Mouse (Mus musculus): Measurements from ENCODE around the gene Paqr9. TPM values are rescaled to one million over a fixed set of nuclear protein-coding genes. Genes with fewer than 3 reads are reported as not detected.

The Paqr9 gene
- polyA plus RNA-seq, 1 experiment, result 0.30 TPM

DNA sequence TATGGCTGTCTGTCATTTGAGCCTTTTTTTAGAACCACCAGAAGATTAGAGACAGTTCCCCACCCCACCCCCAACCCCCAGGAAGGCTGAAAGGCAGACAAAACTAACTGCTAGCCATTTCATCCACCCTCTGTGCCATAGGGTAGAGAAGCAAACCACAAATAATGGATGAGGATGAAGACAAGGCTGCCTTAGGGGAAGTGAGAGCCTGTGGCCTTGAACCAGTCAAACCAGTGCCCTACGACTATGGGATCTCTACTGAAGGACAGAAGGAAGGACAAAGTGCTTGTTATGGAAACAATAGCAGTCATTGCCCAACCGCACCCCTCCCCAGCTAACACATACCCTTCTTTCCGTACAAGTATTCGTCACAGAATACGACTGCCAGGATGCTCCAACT lies 9.8 kb downstream of the Paqr9 start:
- no peak overlapping the region for H3K4me3 ChIP-seq (ENCODE audit: low read depth, low read length)
- no peaks in the 10 kb centered on the region for H3K36me3 ChIP-seq (ENCODE audit: control insufficient read depth, insufficient read depth, low read length, poor library complexity, severe bottlenecking)
- no peaks in the 10 kb centered on the region for H3K9me3 ChIP-seq (replicated peaks; ENCODE audit: control insufficient read depth, insufficient read depth, low read length, poor library complexity, severe bottlenecking)
- no peak overlapping the region for H3K9ac ChIP-seq (ENCODE audit: low read depth, poor library complexity, severe bottlenecking)
- no peak overlapping the region for H3K27ac ChIP-seq (ENCODE audit: insufficient read depth, low read length)
- H3K4me1 ChIP-seq (ENCODE audit: control insufficient read depth, insufficient read depth, low read length), result no peaks in the 10 kb centered on the region
- TF ChIP-seq POLR2A (IDR thresholded peaks at IDR 0.05; ENCODE audit: insufficient read depth, low read length), result no peak
- no peak for TF ChIP-seq EP300 (IDR thresholded peaks at IDR 0.05; ENCODE audit: insufficient read depth, low read depth, low read length)
- TF ChIP-seq CTCF (IDR thresholded peaks at IDR 0.05; ENCODE audit: low read depth, low read length), result no peak
- H3K27me3 ChIP-seq (ENCODE audit: control insufficient read depth, insufficient read depth, low read length, poor library complexity, severe bottlenecking), result no peaks in the 10 kb centered on the region

DNA sequence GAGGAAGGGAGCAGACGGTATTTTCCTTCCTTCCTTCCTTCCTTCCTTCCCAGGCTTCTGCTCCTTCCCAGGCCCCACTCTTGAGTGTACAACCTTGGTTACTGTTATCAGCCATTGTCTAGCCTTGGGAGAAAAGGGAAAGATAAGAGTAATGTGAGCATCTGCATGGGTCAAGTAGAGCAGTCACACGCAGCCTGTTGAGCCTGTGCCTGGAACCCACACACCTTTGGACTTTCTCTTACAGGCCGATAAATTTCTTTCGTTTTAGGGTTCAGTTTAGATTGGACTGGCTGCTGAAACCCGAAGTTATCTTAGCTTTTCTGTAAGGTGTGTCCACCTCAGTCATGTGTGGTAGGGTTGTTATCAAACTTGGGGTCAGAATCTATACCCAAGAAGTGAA lies 10.5 kb downstream of the Paqr9 start:
- Histone ChIP-seq H3K4me1 (ENCODE audit: control insufficient read depth, insufficient read depth, low read length) (no peaks in the 10 kb centered on the region), H3K9me3 (replicated peaks; ENCODE audit: control insufficient read depth, insufficient read depth, low read length, poor library complexity, severe bottlenecking) (no peaks in the 10 kb centered on the region), H3K27ac (ENCODE audit: insufficient read depth, low read length) (no peak overlapping the region), H3K36me3 (ENCODE audit: control insufficient read depth, insufficient read depth, low read length, poor library complexity, severe bottlenecking) (no peaks in the 10 kb centered on the region), H3K9ac (ENCODE audit: low read depth, poor library complexity, severe bottlenecking) (no peak overlapping the region), H3K4me3 (ENCODE audit: low read depth, low read length) (no peak overlapping the region), H3K27me3 (ENCODE audit: control insufficient read depth, insufficient read depth, low read length, poor library complexity, severe bottlenecking) (no peaks in the 10 kb centered on the region)
- TF ChIP-seq CTCF (IDR thresholded peaks at IDR 0.05; ENCODE audit: low read depth, low read length) (no peak), EP300 (IDR thresholded peaks at IDR 0.05; ENCODE audit: insufficient read depth, low read depth, low read length) (no peak), POLR2A (IDR thresholded peaks at IDR 0.05; ENCODE audit: insufficient read depth, low read length) (no peak)

DNA sequence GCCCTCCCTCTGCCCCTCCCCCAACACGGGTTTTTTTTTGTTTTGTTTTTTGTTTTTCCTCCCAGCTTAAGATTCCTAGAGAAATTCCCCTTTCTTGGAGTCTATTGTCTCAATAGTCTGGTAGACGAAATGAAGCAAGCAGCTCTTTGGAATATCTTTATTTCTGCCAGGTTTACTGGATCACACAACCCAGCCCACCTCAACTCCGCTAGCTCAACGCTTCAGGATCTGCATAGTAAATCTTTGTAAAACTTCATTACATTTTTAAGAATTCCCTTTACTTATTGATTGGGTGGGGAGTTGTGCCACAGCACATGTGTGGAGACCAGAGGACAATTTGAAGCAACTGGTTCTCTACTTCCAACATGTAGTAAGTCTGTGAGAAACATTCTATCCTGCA lies 11.1 kb downstream of the Paqr9 start:
- Histone ChIP-seq H3K36me3 (ENCODE audit: control insufficient read depth, insufficient read depth, low read length, poor library complexity, severe bottlenecking) (no peaks in the 10 kb centered on the region), H3K27ac (ENCODE audit: insufficient read depth, low read length) (no peak overlapping the region), H3K4me3 (ENCODE audit: low read depth, low read length) (no peak overlapping the region), H3K27me3 (ENCODE audit: control insufficient read depth, insufficient read depth, low read length, poor library complexity, severe bottlenecking) (no peaks in the 10 kb centered on the region), H3K4me1 (ENCODE audit: control insufficient read depth, insufficient read depth, low read length) (no peaks in the 10 kb centered on the region), H3K9ac (ENCODE audit: low read depth, poor library complexity, severe bottlenecking) (no peak overlapping the region), H3K9me3 (replicated peaks; ENCODE audit: control insufficient read depth, insufficient read depth, low read length, poor library complexity, severe bottlenecking) (no peaks in the 10 kb centered on the region)
- TF ChIP-seq POLR2A (IDR thresholded peaks at IDR 0.05; ENCODE audit: insufficient read depth, low read length), result no peak
- TF ChIP-seq CTCF (IDR thresholded peaks at IDR 0.05; ENCODE audit: low read depth, low read length), result no peak
- no peak for TF ChIP-seq EP300 (IDR thresholded peaks at IDR 0.05; ENCODE audit: insufficient read depth, low read depth, low read length)

DNA sequence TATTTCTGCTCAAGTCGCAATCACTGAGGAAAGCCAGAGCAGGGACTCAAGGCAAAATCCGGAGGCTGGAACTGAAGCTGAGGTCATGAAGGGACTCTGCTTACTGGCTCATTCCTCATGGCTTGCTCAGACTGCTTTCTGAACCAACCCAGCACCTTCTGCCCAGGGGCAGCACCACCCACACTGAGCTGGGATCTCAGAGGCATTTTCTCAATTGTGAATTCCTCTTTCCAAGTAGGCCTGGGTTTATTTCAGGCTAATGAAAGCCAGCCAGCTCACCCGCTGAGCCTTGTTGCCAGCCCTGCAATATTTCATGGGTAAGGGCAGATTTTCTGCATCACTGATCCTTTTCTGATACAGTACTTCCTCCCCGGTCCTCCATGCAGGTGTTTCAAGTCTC lies 12.0 kb downstream of the Paqr9 start:
- Histone ChIP-seq H3K9ac (ENCODE audit: low read depth, poor library complexity, severe bottlenecking) (no peak overlapping the region), H3K4me3 (ENCODE audit: low read depth, low read length) (no peak overlapping the region), H3K27ac (ENCODE audit: insufficient read depth, low read length) (no peak overlapping the region), H3K4me1 (ENCODE audit: control insufficient read depth, insufficient read depth, low read length) (no peaks in the 10 kb centered on the region), H3K36me3 (ENCODE audit: control insufficient read depth, insufficient read depth, low read length, poor library complexity, severe bottlenecking) (no peaks in the 10 kb centered on the region), H3K27me3 (ENCODE audit: control insufficient read depth, insufficient read depth, low read length, poor library complexity, severe bottlenecking) (no peaks in the 10 kb centered on the region), H3K9me3 (replicated peaks; ENCODE audit: control insufficient read depth, insufficient read depth, low read length, poor library complexity, severe bottlenecking) (no peaks in the 10 kb centered on the region)
- TF ChIP-seq POLR2A (IDR thresholded peaks at IDR 0.05; ENCODE audit: insufficient read depth, low read length) (no peak), CTCF (IDR thresholded peaks at IDR 0.05; ENCODE audit: low read depth, low read length) (no peak), EP300 (IDR thresholded peaks at IDR 0.05; ENCODE audit: insufficient read depth, low read depth, low read length) (no peak)

DNA sequence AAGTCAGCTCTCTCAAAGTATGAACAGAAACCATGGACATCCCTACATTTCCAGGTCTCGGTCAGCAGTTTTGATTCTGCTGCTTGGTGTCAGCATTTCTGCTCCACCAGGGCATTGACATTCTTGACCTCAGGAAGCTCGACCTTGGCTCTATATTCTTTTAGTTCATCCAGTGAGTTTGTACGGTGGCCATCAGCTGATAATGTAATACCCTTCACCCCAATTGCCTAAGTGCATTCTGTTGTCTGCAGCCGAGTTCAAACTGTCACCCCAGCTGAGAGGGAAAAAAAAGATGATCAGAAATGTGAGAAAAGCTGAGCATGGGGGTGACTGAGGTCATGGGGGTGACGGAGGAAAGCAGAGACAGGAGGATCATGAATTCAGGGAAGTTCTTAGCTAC lies 13.1 kb downstream of the Paqr9 start:
- no peaks in the 10 kb centered on the region for H3K4me1 ChIP-seq (ENCODE audit: control insufficient read depth, insufficient read depth, low read length)

DNA sequence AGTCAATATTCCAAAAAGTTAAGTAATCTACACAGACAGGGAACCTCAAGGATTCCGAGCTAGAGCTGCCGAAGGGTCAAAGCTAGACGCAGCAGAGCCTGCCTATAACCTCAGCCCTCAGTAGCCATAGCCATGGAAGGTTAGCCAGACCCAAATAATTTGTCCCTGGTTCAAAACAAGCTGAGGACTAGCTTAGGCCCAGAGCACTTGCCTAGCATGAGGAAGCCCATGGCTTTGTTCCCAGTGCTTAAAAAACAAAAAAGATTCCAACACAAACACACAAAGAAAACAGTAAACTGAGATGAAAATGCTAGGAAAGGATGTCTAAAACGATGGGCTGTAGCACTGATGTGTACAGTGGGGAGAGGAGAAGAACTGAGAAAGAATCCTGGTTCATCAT lies 14.7 kb downstream of the Paqr9 start:
- Histone ChIP-seq H3K4me3 (ENCODE audit: low read depth, low read length) (no peak overlapping the region), H3K36me3 (ENCODE audit: control insufficient read depth, insufficient read depth, low read length, poor library complexity, severe bottlenecking) (no peaks in the 10 kb centered on the region), H3K27ac (ENCODE audit: insufficient read depth, low read length) (no peak overlapping the region), H3K9ac (ENCODE audit: low read depth, poor library complexity, severe bottlenecking) (no peak overlapping the region), H3K27me3 (ENCODE audit: control insufficient read depth, insufficient read depth, low read length, poor library complexity, severe bottlenecking) (no peaks in the 10 kb centered on the region), H3K9me3 (replicated peaks; ENCODE audit: control insufficient read depth, insufficient read depth, low read length, poor library complexity, severe bottlenecking) (no peaks in the 10 kb centered on the region), H3K4me1 (ENCODE audit: control insufficient read depth, insufficient read depth, low read length) (no peaks in the 10 kb centered on the region)
- no peak for TF ChIP-seq CTCF (IDR thresholded peaks at IDR 0.05; ENCODE audit: low read depth, low read length)
- no peak for TF ChIP-seq POLR2A (IDR thresholded peaks at IDR 0.05; ENCODE audit: insufficient read depth, low read length)
- TF ChIP-seq EP300 (IDR thresholded peaks at IDR 0.05; ENCODE audit: insufficient read depth, low read depth, low read length), result no peak

More for the DNA sequence above, 13.1 kb downstream of the Paqr9 start:
- Histone ChIP-seq H3K36me3 (ENCODE audit: control insufficient read depth, insufficient read depth, low read length, poor library complexity, severe bottlenecking) (no peaks in the 10 kb centered on the region), H3K27me3 (ENCODE audit: control insufficient read depth, insufficient read depth, low read length, poor library complexity, severe bottlenecking) (no peaks in the 10 kb centered on the region), H3K9ac (ENCODE audit: low read depth, poor library complexity, severe bottlenecking) (no peak overlapping the region), H3K27ac (ENCODE audit: insufficient read depth, low read length) (no peak overlapping the region), H3K4me3 (ENCODE audit: low read depth, low read length) (no peak overlapping the region), H3K9me3 (replicated peaks; ENCODE audit: control insufficient read depth, insufficient read depth, low read length, poor library complexity, severe bottlenecking) (no peaks in the 10 kb centered on the region)
- TF ChIP-seq CTCF (IDR thresholded peaks at IDR 0.05; ENCODE audit: low read depth, low read length) (no peak), POLR2A (IDR thresholded peaks at IDR 0.05; ENCODE audit: insufficient read depth, low read length) (no peak), EP300 (IDR thresholded peaks at IDR 0.05; ENCODE audit: insufficient read depth, low read depth, low read length) (no peak)
